Comparison of ENCODE assay signal across 17 mouse cellular contexts in genomic region chr3:98812653-98813052, GRCm38 (mm10). TPM values are rescaled to one million over a fixed set of nuclear protein-coding genes. Genes with fewer than 3 reads are reported as not detected.
DNase-seq lines count a peak whose midpoint lies in the region; ATAC-seq and TF ChIP-seq lines count a peak whose summit lies in the region.
"Not testable (repeated sequence)": the region's sequence is repeated elsewhere in the genome, so short reads cannot be mapped to it uniquely, and the experiment has no call there.
"Had no signal": no experiment of that assay in that cellular context is flagged by ENCODE, and none has a peak within 500 bp of the region (broad histone marks: within the 10 kb centered on the region; RNA-seq: fewer than 3 reads in every experiment).

No protein-coding gene starts in this region.

- H3K36me3 ChIP-seq in heart, embryonic 11.5 days (ENCODE audit: control insufficient read depth, insufficient read depth, low read length); heart, embryonic 13.5 days; liver, embryonic 12.5 days; liver, embryonic 14.5 days (replicated peaks; ENCODE audit: control insufficient read depth, insufficient read depth, low read depth); liver, embryonic 16.5 days (ENCODE audit: control insufficient read depth, insufficient read depth): not testable (repeated sequence)

- not testable (repeated sequence) for TF ChIP-seq CTCF in liver, embryonic 14.5 days (IDR thresholded peaks at IDR 0.05; ENCODE audit: low read depth)

- H3K4me2 ChIP-seq in heart, embryonic 11.5 days; heart, embryonic 13.5 days; liver, embryonic 12.5 days; liver, embryonic 14.5 days (ENCODE audit: low read depth); liver, embryonic 16.5 days (ENCODE audit: low read depth, low read length): not testable (repeated sequence)

- not testable (repeated sequence) for H3K4me1 ChIP-seq in heart, embryonic 11.5 days (ENCODE audit: control insufficient read depth, insufficient read depth, low read length); heart, embryonic 13.5 days; liver, embryonic 12.5 days; liver, embryonic 14.5 days (replicated peaks; ENCODE audit: control insufficient read depth in 2 of 2, insufficient read depth in 2 of 2, low read length in 1 of 2); liver, embryonic 16.5 days (ENCODE audit: control insufficient read depth, low read depth, low read length)

- not testable (repeated sequence) for H3K27me3 ChIP-seq in heart, embryonic 11.5 days (ENCODE audit: control insufficient read depth, insufficient read depth, low read length); heart, embryonic 13.5 days (replicated peaks); liver, embryonic 12.5 days (replicated peaks); liver, embryonic 14.5 days (ENCODE audit: control insufficient read depth, insufficient read depth, low read length); liver, embryonic 16.5 days (ENCODE audit: control insufficient read depth, insufficient read depth, low read depth, low read length)

- not testable (repeated sequence) for H3K4me3 ChIP-seq in heart, embryonic 11.5 days (ENCODE audit: low read depth, low read length); heart, embryonic 13.5 days; liver, embryonic 12.5 days; liver, embryonic 14.5 days (ENCODE audit: insufficient read depth in 1 of 2, low read depth in 2 of 2, low read length in 2 of 2); liver, embryonic 16.5 days (ENCODE audit: low read depth, low read length)

- not testable (repeated sequence) for TF ChIP-seq EP300 in liver, embryonic 14.5 days (IDR thresholded peaks at IDR 0.05; ENCODE audit: low read depth)

- not testable (repeated sequence) for H3K9ac ChIP-seq in heart, embryonic 11.5 days (ENCODE audit: low read depth, low read length); heart, embryonic 13.5 days; liver, embryonic 12.5 days; liver, embryonic 14.5 days (replicated peaks); liver, embryonic 16.5 days (ENCODE audit: low read depth, low read length)

- WGBS in heart, embryonic 11.5 days (ENCODE audit: insufficient replicate concordance), result 70% methylated on average over 6 of the region's 6 CpGs
- 65% methylated on average over 6 of the region's 6 CpGs for WGBS in heart, embryonic 13.5 days
- 59% methylated on average over 6 of the region's 6 CpGs for WGBS in liver, embryonic 12.5 days (ENCODE audit: insufficient replicate concordance)
- WGBS in liver, embryonic 14.5 days (ENCODE audit: insufficient replicate concordance), result 52% methylated on average over 5 of the region's 6 CpGs
- 53% methylated on average over 6 of the region's 6 CpGs for WGBS in liver, embryonic 16.5 days (ENCODE audit: insufficient replicate concordance)

- peak; percentile 25 for DNase-seq in c-Kit-negative CD71-positive TER-119-positive erythroid progenitor cells, embryonic 14.5 days (ENCODE audit: low read depth, low spot score)
- DNase-seq in liver, embryonic 14.5 days (ENCODE audit: low read depth in 3 of 3, low spot score in 3 of 3), result not testable (repeated sequence)

- 0 out of 2 replicates have a peak, but pooled peaks have one; percentile 60 for ATAC-seq in heart, embryonic 11.5 days (replicated peaks; ENCODE audit: insufficient number of reproducible peaks, low FRiP score, low TSS enrichment)
- peak; percentile 80 for ATAC-seq in heart, embryonic 13.5 days (ENCODE audit: extremely low read depth, insufficient number of reproducible peaks, low FRiP score, low TSS enrichment)
- peak; percentile 81 for ATAC-seq in liver, embryonic 12.5 days
- ATAC-seq in liver, embryonic 14.5 days (ENCODE audit: insufficient read depth), result peak; percentile 77
- ATAC-seq in liver, embryonic 16.5 days (ENCODE audit: low read depth), result peak; percentile 61

- not testable (repeated sequence) for H3K9me3 ChIP-seq in heart, embryonic 11.5 days (replicated peaks; ENCODE audit: control insufficient read depth, low read length); heart, embryonic 13.5 days; liver, embryonic 12.5 days (replicated peaks); liver, embryonic 14.5 days (ENCODE audit: control insufficient read depth, low read length); liver, embryonic 16.5 days (replicated peaks; ENCODE audit: control insufficient read depth, low read length)

- H3K27ac ChIP-seq in heart, embryonic 11.5 days (ENCODE audit: low read depth, low read length); heart, embryonic 13.5 days (replicated peaks); liver, embryonic 12.5 days; liver, embryonic 14.5 days; liver, embryonic 16.5 days (ENCODE audit: low read length): not testable (repeated sequence)

RNA-seq across cellular contexts. Expression of gene Hsd3b6, which starts 1.6 kb away (rescaled TPM):
- polyA plus RNA-seq in heart, embryonic 11.5 days (2014; fragmentation: Nextera tagmentation; extraction: Ambion mirVana), result 79.8 and 85.2 TPM in 2 replicates
- polyA plus RNA-seq in heart, embryonic 13.5 days (2015; fragmentation: Nextera tagmentation; extraction: Ambion mirVana), result 63.0 and 122 TPM in 2 replicates
- 45.7 and 53.1 TPM in 2 replicates for polyA plus RNA-seq in liver, embryonic 12.5 days (2016; fragmentation: Nextera tagmentation; extraction: Ambion mirVana)
- polyA plus RNA-seq in liver, embryonic 14.5 days (2012; rRNA removed), result 3.5 and 3.8 TPM in 2 replicates
- 3.9 and 7.0 TPM in 2 replicates for polyA plus RNA-seq in liver, embryonic 14.5 days (2014; fragmentation: Nextera tagmentation; extraction: Ambion mirVana)
- 4.2 and 5.3 TPM in 2 replicates for polyA plus RNA-seq in liver, embryonic 16.5 days (2015; fragmentation: Nextera tagmentation; extraction: Ambion mirVana)
- polyA plus RNA-seq: activated CD4-positive, CD25-positive, alpha-beta regulatory T cell, adult 4 months; CD4-positive, CD25-positive, alpha-beta regulatory T cell, adult 4 months; G1E had no signal

RNA-seq across cellular contexts. Expression of gene Hsd3b1, which starts 46.9 kb away (rescaled TPM):
- 1.2 and 2.5 TPM in 2 replicates for polyA plus RNA-seq in heart, embryonic 11.5 days (2014; fragmentation: Nextera tagmentation; extraction: Ambion mirVana)
- 0.98 and 1.1 TPM in 2 replicates for polyA plus RNA-seq in heart, embryonic 13.5 days (2015; fragmentation: Nextera tagmentation; extraction: Ambion mirVana)
- 11.0 and 11.7 TPM in 2 replicates for polyA plus RNA-seq in liver, embryonic 12.5 days (2016; fragmentation: Nextera tagmentation; extraction: Ambion mirVana)
- 9.7 and 12.9 TPM in 2 replicates for polyA plus RNA-seq in liver, embryonic 14.5 days (2012; rRNA removed)
- 15.8 and 16.8 TPM in 2 replicates for polyA plus RNA-seq in liver, embryonic 14.5 days (2014; fragmentation: Nextera tagmentation; extraction: Ambion mirVana)
- 32.1 and 38.9 TPM in 2 replicates for polyA plus RNA-seq in liver, embryonic 16.5 days (2015; fragmentation: Nextera tagmentation; extraction: Ambion mirVana)
- polyA plus RNA-seq: activated CD4-positive, CD25-positive, alpha-beta regulatory T cell, adult 4 months; CD4-positive, CD25-positive, alpha-beta regulatory T cell, adult 4 months; embryonic facial prominence, embryonic 13.5 days; embryonic facial prominence, embryonic 15.5 days; forebrain, embryonic 13.5 days; forebrain, embryonic 15.5 days; forebrain, postnatal 0 days; G1E; Patski had no signal

RNA-seq across cellular contexts. Expression of gene Hsd3b3, which starts 49.7 kb away (rescaled TPM):
- 0.14 TPM in 1 of 2 replicates, not detected in the other for polyA plus RNA-seq in heart, embryonic 11.5 days (2014; fragmentation: Nextera tagmentation; extraction: Ambion mirVana)
- polyA plus RNA-seq in heart, embryonic 13.5 days (2015; fragmentation: Nextera tagmentation; extraction: Ambion mirVana), result not detected in 2 replicates
- 0.10 and 0.26 TPM in 2 replicates for polyA plus RNA-seq in liver, embryonic 12.5 days (2016; fragmentation: Nextera tagmentation; extraction: Ambion mirVana)
- polyA plus RNA-seq in liver, embryonic 14.5 days (2012; rRNA removed), result 2.8 and 2.9 TPM in 2 replicates
- 3.1 and 3.2 TPM in 2 replicates for polyA plus RNA-seq in liver, embryonic 14.5 days (2014; fragmentation: Nextera tagmentation; extraction: Ambion mirVana)
- polyA plus RNA-seq in liver, embryonic 16.5 days (2015; fragmentation: Nextera tagmentation; extraction: Ambion mirVana), result 15.5 and 19.9 TPM in 2 replicates
- polyA plus RNA-seq: embryonic facial prominence, embryonic 11.5 days; embryonic facial prominence, embryonic 13.5 days; embryonic facial prominence, embryonic 15.5 days; forebrain, embryonic 11.5 days; G1E had no signal
